Mouse (Mus musculus): ENCODE data around the gene Olfr1495. TPM values are rescaled to one million over a fixed set of nuclear protein-coding genes. Genes with fewer than 3 reads are reported as not detected.
A peak's percentile ranks its signal among the peaks of the same experiment; 100 is the strongest.
"Not testable (repeated sequence)": the region's sequence is repeated elsewhere in the genome, so short reads cannot be mapped to it uniquely, and the experiment has no call there.

Olfr1495 gene
- total RNA-seq (2021), result not detected
- long read RNA-seq, result 0 reads

DNA sequence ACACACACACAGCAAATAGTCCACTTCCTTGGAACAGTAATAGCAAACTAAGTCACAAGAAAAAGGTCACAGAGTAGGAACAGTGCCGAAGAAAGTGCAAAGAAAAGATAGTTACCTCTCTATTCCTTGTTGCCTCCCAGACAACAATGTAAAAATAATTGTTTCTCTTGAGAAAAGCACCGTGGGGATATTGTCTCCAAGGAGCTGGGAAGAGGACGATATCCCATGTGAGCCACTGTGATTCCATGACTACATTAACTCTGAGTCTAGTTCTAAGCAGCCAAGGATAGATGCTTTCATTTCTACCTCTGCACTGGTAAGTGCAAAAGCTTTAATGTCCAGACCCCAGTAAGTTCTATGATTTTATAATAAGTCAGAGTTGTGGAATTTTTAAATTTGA lies at the start of gene Olfr1495:
Gene Olfr1495, plus strand, starts transcription at position 301 of the 400 bp plus-strand sequence.
- no peak for DNase-seq (ENCODE audit: low spot score in 2 of 2)

DNA sequence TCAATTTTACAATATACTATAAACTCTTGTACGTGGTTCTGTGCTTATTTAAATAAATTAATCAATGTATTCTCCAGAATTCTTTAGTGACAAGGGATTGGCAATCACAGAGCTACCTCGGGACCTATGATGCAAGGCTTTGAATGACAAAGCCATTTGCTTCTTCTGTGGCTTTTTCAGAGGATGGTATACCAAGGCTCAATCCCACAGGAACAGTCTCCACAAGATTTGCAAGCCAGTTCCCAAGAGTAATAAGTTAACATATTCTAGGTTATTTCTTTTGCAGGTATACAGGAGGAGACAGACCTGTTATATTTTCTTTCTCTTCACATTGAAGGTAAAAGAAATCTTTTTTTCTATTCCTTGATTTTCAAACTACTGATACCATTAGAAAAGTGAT lies 41.4 kb upstream of the Olfr1495 start, which contains the start of gene Olfr1493-ps1:
Gene Olfr1493-ps1, plus strand, starts transcription at position 301 of the 400 bp plus-strand sequence.
- no peak for DNase-seq (ENCODE audit: low spot score in 2 of 2)

- DNase-seq (ENCODE audit: low spot score in 2 of 2), result no peak
These were observed 25.0 kb upstream of the Olfr1495 start, which contains the start of gene Olfr1494 for GRCm38 (mm10) chr19:13739428-13739827. Olfr1494 (plus strand) TSS chr19:13739728.

DNA sequence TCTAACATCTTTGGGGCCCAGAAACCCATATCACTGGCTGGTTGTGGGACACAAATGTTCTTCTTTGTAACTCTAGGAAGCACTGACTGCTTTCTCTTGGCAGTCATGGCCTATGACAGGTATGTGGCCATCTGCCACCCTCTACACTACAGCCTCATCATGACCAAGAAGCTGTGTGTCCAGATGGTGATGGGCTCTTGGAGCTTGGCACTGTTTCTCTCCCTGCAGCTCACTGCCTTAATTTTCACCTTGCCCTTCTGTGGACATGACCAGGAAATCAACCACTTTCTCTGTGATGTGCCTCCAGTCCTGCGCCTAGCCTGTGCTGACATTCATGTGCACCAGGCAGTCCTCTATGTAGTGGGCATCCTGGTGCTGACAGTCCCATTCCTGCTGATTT lies 15.0 kb upstream of the Olfr1495 start:
- DNase-seq (ENCODE audit: low spot score in 2 of 2), result no peak

- no peak for DNase-seq (ENCODE audit: low spot score in 2 of 2)
These were observed 4.3 kb downstream of the Olfr1495 start for GRCm38 (mm10) chr19:13768565-13769276.

DNA sequence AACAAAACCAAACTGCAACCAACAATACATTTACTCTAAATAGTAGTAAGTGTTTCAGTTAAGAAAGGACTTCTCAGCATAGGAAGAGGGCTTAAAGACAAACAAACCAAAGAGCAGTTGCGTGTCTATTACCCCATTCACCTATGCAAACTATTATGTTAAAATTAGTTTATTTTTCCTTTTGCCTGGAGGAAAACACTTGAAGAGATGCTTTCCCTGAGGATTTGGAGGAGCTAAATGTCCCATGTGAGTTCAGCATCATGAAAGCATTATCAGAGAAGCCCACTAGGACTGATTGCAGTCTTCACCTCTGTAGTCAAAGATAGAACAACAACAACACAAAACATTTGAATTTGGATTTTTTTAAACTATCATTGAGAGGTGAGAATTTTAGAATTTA lies 13.2 kb downstream of the Olfr1495 start, which contains the start of gene Olfr1496:
Gene Olfr1496, plus strand, starts transcription at position 301 of the 400 bp plus-strand sequence.
- no peak for DNase-seq (ENCODE audit: low spot score in 2 of 2)

GRCm38 (mm10) chr19:13798102-13798501 lies 33.7 kb downstream of the Olfr1495 start, which contains the start of gene Olfr1497:
Olfr1497 (minus strand) TSS chr19:13798202.
- DNase-seq (ENCODE audit: low spot score in 2 of 2), result no peak

GRCm38 (mm10) chr19:13805486-13805885 lies 41.1 kb downstream of the Olfr1495 start:
- not testable (repeated sequence) for DNase-seq (ENCODE audit: low spot score in 2 of 2)

- DNase-seq (ENCODE audit: low spot score in 2 of 2), result no peak
These were observed 48.4 kb downstream of the Olfr1495 start for GRCm38 (mm10) chr19:13812823-13813222.

GRCm38 (mm10) chr19:13818827-13819226 lies 54.4 kb downstream of the Olfr1495 start:
- peak in 1 of 2 experiments; percentile 15 for DNase-seq (ENCODE audit: low spot score in 2 of 2)

DNA sequence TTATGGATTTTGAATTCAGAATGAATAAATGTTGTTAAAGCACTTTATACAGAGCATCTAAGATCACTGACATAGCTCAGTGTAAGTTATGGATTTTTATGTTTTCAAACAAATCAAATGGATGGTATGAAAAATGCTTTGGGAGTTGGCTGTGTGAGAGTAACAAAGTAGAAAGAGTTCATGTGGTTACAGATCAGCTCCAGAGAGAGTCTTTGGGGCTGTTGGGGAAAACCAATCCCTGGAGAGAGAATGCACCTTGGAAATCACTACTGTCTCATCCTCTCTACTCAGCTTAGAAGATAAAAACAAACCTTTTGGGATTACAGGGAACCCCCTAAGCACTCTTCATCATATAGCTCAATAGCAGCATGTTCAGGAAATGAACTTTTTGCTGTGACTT lies 54.9 kb downstream of the Olfr1495 start, which contains the start of gene Olfr1499:
Gene Olfr1499, minus strand, starts transcription at position 101 of the 400 bp plus-strand sequence.
- DNase-seq (ENCODE audit: low spot score in 2 of 2), result no peak

Other genes starting within 250 kb of the Olfr1495 start
- not detected for gene Olfr1480, start 236.7 kb upstream of the Olfr1495 start, total RNA-seq (2021)
- gene Olfr1484, start 181.1 kb upstream of the Olfr1495 start, total RNA-seq (2021), result not detected
- not detected for gene Olfr1487, start 147.2 kb upstream of the Olfr1495 start, total RNA-seq (2021)
- not detected for gene Olfr1489, start 133.0 kb upstream of the Olfr1495 start, total RNA-seq (2021)
- gene Olfr1490, start 113.5 kb upstream of the Olfr1495 start, total RNA-seq (2021), result not detected
- not detected for gene Olfr1491, start 67.3 kb upstream of the Olfr1495 start, total RNA-seq (2021)
- not detected for gene Olfr1493-ps1, start 41.3 kb upstream of the Olfr1495 start, total RNA-seq (2021)
- not detected for gene Olfr1494, start 24.9 kb upstream of the Olfr1495 start, total RNA-seq (2021)
- gene Olfr1496, start 13.3 kb downstream of the Olfr1495 start, total RNA-seq (2021), result not detected
- gene Olfr1497, start 33.6 kb downstream of the Olfr1495 start, total RNA-seq (2021), result not detected
- not detected for gene Olfr1499, start 54.8 kb downstream of the Olfr1495 start, total RNA-seq (2021)
- gene Olfr1500, start 65.9 kb downstream of the Olfr1495 start, total RNA-seq (2021), result not detected
- not detected for gene Olfr1501, start 86.1 kb downstream of the Olfr1495 start, total RNA-seq (2021)
- gene Olfr1502, start 97.2 kb downstream of the Olfr1495 start, total RNA-seq (2021), result not detected
- not detected for gene Olfr1504, start 133.3 kb downstream of the Olfr1495 start, total RNA-seq (2021)
- gene Olfr1505, start 148.9 kb downstream of the Olfr1495 start, total RNA-seq (2021), result not detected